Mouse (Mus musculus) thymus, adult 2 months (tissue): ENCODE measurements around the gene Tmem268.

Source experiments
- CTCF ChIP-seq: fragments of 200-500 bp; IDR thresholded peaks from 2 replicates; pipeline ENCODE4 v1.5.1; 2012; ENCODE audit warnings: mild to moderate bottlenecking, control low read depth, low read length, moderate library complexity, borderline replicate concordance; ENCODE audit not compliant: control insufficient read depth, poor library complexity, insufficient read depth; ENCODE audit errors: extremely low read depth
- POLR2A ChIP-seq: fragments of 200-500 bp; IDR thresholded peaks from 2 replicates; pipeline ENCODE4 v1.6.1; 2012; ENCODE audit warnings: mild to moderate bottlenecking, low read length, control low read depth, moderate library complexity; ENCODE audit not compliant: control insufficient read depth, poor library complexity, insufficient read depth; ENCODE audit errors: extremely low read depth

DNA sequence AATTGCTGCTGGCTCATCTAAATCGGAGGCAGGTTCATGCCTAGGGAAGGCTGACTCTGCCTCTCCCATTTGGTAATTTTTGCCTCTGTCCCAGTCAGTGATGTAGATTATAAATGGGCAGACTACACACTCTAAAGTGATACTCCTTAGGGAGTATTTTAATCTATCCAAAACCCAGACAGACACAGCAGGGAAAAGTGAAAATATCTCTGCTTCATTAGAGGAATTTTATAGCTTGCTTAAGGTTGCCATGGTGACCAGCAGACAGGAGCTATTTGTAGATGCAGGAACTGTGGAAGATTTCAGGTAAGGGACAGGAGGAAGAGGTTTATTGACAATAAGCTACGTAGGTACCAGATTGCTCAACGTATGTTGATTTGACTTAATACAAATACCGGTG lies 21.0 kb upstream of the Tmem268 start:
- TF ChIP-seq CTCF: no peak
- TF ChIP-seq POLR2A: no peak
